Mouse (Mus musculus) kidney, embryonic 16.5 days (tissue): ENCODE results near the gene Acp5. TPM values are rescaled to one million over a fixed set of nuclear protein-coding genes. Genes with fewer than 3 reads are reported as not detected.
"Not testable (repeated sequence)": the region's sequence is repeated elsewhere in the genome, so short reads cannot be mapped to it uniquely, and the experiment has no call there.

Experiments
- ATAC-seq: fragments of 200-750 bp; cut with Nextera tagmentation; 2 replicates; pipeline ENCODE4 v1.8.0; 2017; ENCODE audit warnings: moderate TSS enrichment; ENCODE audit not compliant: low FRiP score, low TSS enrichment
- H3K27ac ChIP-seq: fragments of 300-500 bp; sonication (generic); 2 replicates; pipeline ENCODE4 v1.5.1; 2014; ENCODE audit warnings: low read length
- H3K27me3 ChIP-seq: fragments of 300-500 bp; sonication (generic); 2 replicates; pipeline ENCODE4 v1.6.1; 2014; ENCODE audit warnings: low read length, control low read depth, mixed read lengths; ENCODE audit not compliant: insufficient read depth
- H3K36me3 ChIP-seq: fragments of 300-500 bp; sonication (generic); 2 replicates; pipeline ENCODE4 v1.6.1; 2014; ENCODE audit warnings: low read length, control low read depth, mixed read lengths; ENCODE audit not compliant: insufficient read depth
- H3K4me1 ChIP-seq: fragments of 300-500 bp; sonication (generic); 2 replicates; pipeline ENCODE4 v1.6.1; 2014; ENCODE audit warnings: low read length, control low read depth, mixed read lengths; ENCODE audit not compliant: insufficient read depth
- H3K4me2 ChIP-seq: fragments of 300-500 bp; sonication (generic); replicated peaks from 2 replicates; pipeline ENCODE4 v1.6.1; 2014; ENCODE audit warnings: low read depth, low read length
- H3K4me3 ChIP-seq: fragments of 300-500 bp; sonication (generic); 2 replicates; pipeline ENCODE4 v1.5.1; 2014; ENCODE audit warnings: mild to moderate bottlenecking, low read length
- H3K9ac ChIP-seq: fragments of 300-500 bp; sonication (generic); replicated peaks from 2 replicates; pipeline ENCODE4 v1.6.1; 2014; ENCODE audit warnings: low read length
- H3K9me3 ChIP-seq: fragments of 300-500 bp; sonication (generic); 2 replicates; pipeline ENCODE4 v1.6.1; 2016; ENCODE audit warnings: low read length, control low read depth
- WGBS: fragments of 180-500 bp; shearing (Covaris S2); extraction: QIAGEN DNeasy Blood & Tissue Kit; methylation state at CpG from one replicate; pipeline ENCODE4 v1.1.7; 2014; 5-methylcytosine and 5-hydroxymethylcytosine counted together
- polyA plus RNA-seq: library from polyadenylated mRNA; unstranded; fragments of >200 nt; fragmentation: Nextera tagmentation; extraction: Ambion mirVana; gene quantifications from 2 replicates; pipeline ENCODE4 v1.2.1, GENCODE M21; 2015

The Acp5 gene
- polyA plus RNA-seq, 1 experiment from 2014 or later, result 6.7 TPM

DNA sequence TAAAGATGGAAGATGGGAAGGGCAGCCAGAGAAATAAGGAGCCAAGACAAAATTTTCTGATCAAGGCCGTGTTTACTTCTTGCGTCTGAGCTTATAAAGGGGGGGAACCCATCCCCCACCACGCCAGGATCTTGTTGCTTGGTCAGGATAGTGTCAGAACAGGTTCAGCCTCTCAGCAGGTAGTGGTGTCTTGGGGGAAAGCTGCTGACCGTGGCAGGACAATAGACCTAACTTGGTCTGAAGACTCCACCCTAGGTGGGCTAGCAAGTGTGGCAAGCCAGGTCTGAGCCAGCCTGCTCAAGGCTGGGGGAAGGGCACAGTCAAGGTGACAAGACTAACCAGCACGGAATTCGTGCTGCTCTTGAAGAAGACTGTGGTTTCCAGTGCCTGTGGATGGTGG is 25.8 kb upstream of the Acp5 start:
- H3K27ac ChIP-seq, result no peak overlapping the region

GRCm38 (mm10) chr9:22157516-22158265 is 22.2 kb upstream of the Acp5 start:
- Histone ChIP-seq H3K4me2 (peak overlapping the region; percentile 78), H3K9me3 (no peaks in the 10 kb centered on the region), H3K36me3 (peaks cover 3% of the 10 kb centered on the region; the same call in 1 of the 2 replicates), H3K4me3 (peak overlapping the region; percentile 81), H3K27me3 (no peaks in the 10 kb centered on the region), H3K9ac (peak overlapping the region; percentile 89), H3K27ac (no peak overlapping the region), H3K4me1 (peaks cover 9% of the 10 kb centered on the region; the same call in 1 of the 2 replicates)
- WGBS, result 65% methylated on average over 34 of the region's 34 CpGs
- ATAC-seq, result no peak

More for the DNA sequence above, 25.8 kb upstream of the Acp5 start:
- WGBS, result 42% methylated on average over 6 of the region's 6 CpGs
- peaks cover 6% of the 10 kb centered on the region; the same call in 1 of the 2 replicates for H3K4me1 ChIP-seq
- ATAC-seq, result no peak
- H3K9me3 ChIP-seq, result no peaks in the 10 kb centered on the region
- H3K4me3 ChIP-seq, result no peak overlapping the region
- no peak overlapping the region for H3K9ac ChIP-seq
- no peak overlapping the region for H3K4me2 ChIP-seq
- H3K27me3 ChIP-seq, result no peaks in the 10 kb centered on the region
- peaks cover 3% of the 10 kb centered on the region; the same call in 1 of the 2 replicates for H3K36me3 ChIP-seq

DNA sequence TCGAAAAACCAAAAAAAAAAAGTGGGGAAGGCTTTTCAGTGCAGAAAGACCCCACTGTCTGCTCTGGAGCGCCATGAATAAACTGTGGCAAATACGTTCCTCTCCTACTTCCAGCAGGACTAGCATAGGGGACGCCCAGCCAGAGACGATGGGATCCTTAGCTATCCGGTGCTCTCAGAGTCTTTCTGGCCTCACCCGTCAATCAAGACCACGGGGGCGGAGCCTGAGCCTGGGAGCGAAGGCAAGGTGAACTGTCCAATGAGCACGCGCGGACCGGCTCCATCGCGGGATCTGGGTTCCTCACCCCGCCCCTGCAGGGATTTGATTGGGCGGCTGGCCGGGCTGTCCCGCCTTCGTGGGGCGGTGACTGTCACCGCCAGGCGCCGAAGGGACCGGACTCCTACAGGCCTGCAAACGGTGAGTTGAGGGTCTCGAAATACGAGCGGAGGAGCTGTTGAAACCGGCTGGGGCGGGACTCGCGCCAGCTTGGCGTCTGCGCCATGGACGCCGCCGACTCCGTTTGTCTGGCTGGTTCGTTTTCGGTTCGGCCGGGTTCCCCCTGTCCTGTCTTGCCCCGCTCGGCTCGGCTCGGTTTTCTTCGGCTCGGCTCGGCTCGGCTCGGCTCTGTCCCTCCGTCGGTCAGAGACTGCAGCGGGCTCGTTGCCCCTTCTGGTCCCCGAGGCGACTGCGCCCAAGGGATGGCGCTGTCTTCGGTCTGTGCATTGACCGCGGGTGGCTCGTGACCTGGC is 21.2 kb upstream of the Acp5 start, which contains the start of gene Pigyl:
Pigyl (plus strand) TSS at position 350 of the 749 bp plus-strand sequence.
- Histone ChIP-seq H3K27me3 (no peaks in the 10 kb centered on the region), H3K4me2 (peak within 1 kb of the TSS; percentile 78), H3K4me1 (peaks cover 9% of the 10 kb centered on the region; the same call in 1 of the 2 replicates), H3K27ac (peak within 1 kb of the TSS; percentile 93), H3K9me3 (no peaks in the 10 kb centered on the region), H3K36me3 (peaks cover 3% of the 10 kb centered on the region; the same call in 1 of the 2 replicates), H3K4me3 (peak within 1 kb of the TSS; percentile 81), H3K9ac (peak within 1 kb of the TSS; percentile 89)
- under 1% methylated on average over 65 of the region's 65 CpGs for WGBS
- peak; percentile 97 for ATAC-seq

- peak overlapping the region; percentile 39 for H3K4me2 ChIP-seq
- H3K9me3 ChIP-seq, result no peaks in the 10 kb centered on the region
- no peaks in the 10 kb centered on the region for H3K27me3 ChIP-seq
- peaks cover 9% of the 10 kb centered on the region; the same call in 1 of the 2 replicates for H3K4me1 ChIP-seq
- peak overlapping the region; percentile 17 for H3K4me3 ChIP-seq
- H3K9ac ChIP-seq, result no peak overlapping the region; the same call in 1 of the 2 replicates
- WGBS, result 22% methylated on average over 10 of the region's 10 CpGs
- no peak overlapping the region for H3K27ac ChIP-seq
- peak; percentile 32 for ATAC-seq
- peaks cover 3% of the 10 kb centered on the region; the same call in 1 of the 2 replicates for H3K36me3 ChIP-seq
Observed at GRCm38 (mm10) chr9:22155614-22156013, 20.1 kb upstream of the Acp5 start.

- H3K27ac ChIP-seq, result no peak overlapping the region
- no peak overlapping the region for H3K9ac ChIP-seq
- 90% methylated on average over 3 of the region's 3 CpGs for WGBS
- H3K36me3 ChIP-seq, result peaks cover 3% of the 10 kb centered on the region; the same call in 1 of the 2 replicates
- no peaks in the 10 kb centered on the region for H3K9me3 ChIP-seq
- H3K4me1 ChIP-seq, result peaks cover 9% of the 10 kb centered on the region; the same call in 1 of the 2 replicates
- no peak overlapping the region for H3K4me3 ChIP-seq
- H3K27me3 ChIP-seq, result no peaks in the 10 kb centered on the region
- no peak overlapping the region for H3K4me2 ChIP-seq
- no peak for ATAC-seq
Observed at GRCm38 (mm10) chr9:22153810-22154209, 18.3 kb upstream of the Acp5 start.

DNA sequence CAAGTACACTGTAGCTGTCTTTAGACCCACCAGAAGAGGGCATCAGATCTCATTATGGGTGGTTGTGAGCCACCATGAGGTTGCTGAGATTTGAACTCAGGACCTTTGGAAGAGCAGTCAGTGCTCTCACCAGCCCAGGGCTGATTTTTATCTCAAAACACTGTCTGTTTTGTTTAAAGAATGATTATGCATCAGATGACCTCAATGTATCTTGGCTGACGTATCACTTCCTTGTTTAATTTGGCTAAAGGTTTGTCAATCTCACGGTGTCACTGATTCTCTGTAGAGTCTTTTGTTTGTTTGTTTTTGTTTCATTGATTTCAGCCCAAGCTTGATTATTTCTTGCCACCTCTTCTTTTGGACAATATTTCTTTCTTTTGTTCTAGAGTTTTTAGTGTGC is 15.4 kb upstream of the Acp5 start:
- no peak for ATAC-seq
- Histone ChIP-seq H3K4me1 (peaks cover 5% of the 10 kb centered on the region; the same call in 1 of the 2 replicates), H3K36me3 (no peaks in the 10 kb centered on the region), H3K4me3 (no peak overlapping the region), H3K27ac (no peak overlapping the region), H3K9me3 (peaks cover 9% of the 10 kb centered on the region), H3K27me3 (no peaks in the 10 kb centered on the region), H3K4me2 (no peak overlapping the region), H3K9ac (no peak overlapping the region)
- WGBS, result 81% methylated on average over 2 of the region's 2 CpGs

- H3K27me3 ChIP-seq, ATAC-seq, H3K36me3 ChIP-seq, H3K4me1 ChIP-seq, H3K4me3 ChIP-seq, H3K4me2 ChIP-seq, H3K9me3 ChIP-seq, H3K27ac ChIP-seq, H3K9ac ChIP-seq: not testable (repeated sequence)
- 90% methylated on average over 7 of the region's 7 CpGs for WGBS
Observed at GRCm38 (mm10) chr9:22150249-22150693, 14.8 kb upstream of the Acp5 start.

DNA sequence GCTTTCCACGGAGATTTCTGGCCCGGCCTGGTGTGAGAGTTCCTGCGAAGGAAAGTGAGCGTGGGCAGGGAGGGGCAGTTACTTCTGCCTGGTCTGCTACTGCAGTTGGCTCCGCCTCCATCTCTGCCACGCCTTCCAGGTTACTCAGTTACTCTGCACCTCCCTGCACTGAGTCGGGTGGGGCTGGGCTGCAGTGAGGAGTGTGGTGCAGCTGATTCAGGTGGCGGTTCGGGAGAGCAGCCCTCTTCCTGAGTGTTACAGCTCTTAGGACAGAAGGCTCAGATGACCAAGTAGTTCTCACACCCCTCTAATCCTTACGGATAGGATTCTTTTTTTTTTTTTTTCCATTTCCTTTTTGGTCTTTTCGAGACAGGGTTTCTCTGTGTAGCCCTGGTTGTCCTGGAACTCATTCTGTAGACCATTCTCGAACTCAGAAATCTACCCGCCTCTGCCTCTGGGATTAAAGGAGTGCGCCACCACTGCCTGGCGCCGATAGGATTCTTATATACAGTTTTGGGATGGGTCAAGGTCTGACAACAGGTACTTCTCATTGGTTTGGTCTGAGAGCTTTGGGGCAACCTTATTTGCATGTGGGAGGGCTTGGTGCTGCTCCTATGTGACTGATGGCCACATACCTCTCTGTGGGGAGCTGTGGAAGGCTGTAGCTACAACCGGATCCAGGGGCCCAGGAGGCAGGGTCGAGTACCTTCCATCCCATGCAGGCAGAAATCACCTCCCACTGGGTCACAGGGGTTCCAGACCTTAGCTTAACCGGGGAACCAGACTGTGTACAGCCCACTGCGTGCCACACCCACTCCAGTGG is 14.1 kb upstream of the Acp5 start:
- H3K36me3 ChIP-seq, result no peaks in the 10 kb centered on the region
- WGBS, result 84% methylated on average over 20 of the region's 20 CpGs
- peaks cover 9% of the 10 kb centered on the region for H3K9me3 ChIP-seq
- no peak overlapping the region for H3K4me2 ChIP-seq
- no peak overlapping the region for H3K4me3 ChIP-seq
- no peaks in the 10 kb centered on the region for H3K4me1 ChIP-seq
- no peak overlapping the region for H3K9ac ChIP-seq
- 0 out of 2 replicates have a peak, but pooled peaks have one; percentile 42 for ATAC-seq
- no peak overlapping the region for H3K27ac ChIP-seq
- no peaks in the 10 kb centered on the region for H3K27me3 ChIP-seq

- H3K4me3 ChIP-seq, result no peak overlapping the region
- ATAC-seq, result no peak
- H3K27ac ChIP-seq, result no peak overlapping the region
- H3K36me3 ChIP-seq, result no peaks in the 10 kb centered on the region
- H3K4me2 ChIP-seq, result no peak overlapping the region
- H3K4me1 ChIP-seq, result no peaks in the 10 kb centered on the region
- no peaks in the 10 kb centered on the region for H3K27me3 ChIP-seq
- peaks cover 9% of the 10 kb centered on the region for H3K9me3 ChIP-seq
- WGBS, result 82% methylated on average over 7 of the region's 8 CpGs
- no peak overlapping the region for H3K9ac ChIP-seq
Observed at GRCm38 (mm10) chr9:22144304-22144965, 8.9 kb upstream of the Acp5 start.
